Mouse (Mus musculus): Measurements from ENCODE around the gene Tsc22d3. TPM values are rescaled to one million over a fixed set of nuclear protein-coding genes. Genes with fewer than 3 reads are reported as not detected.

Tsc22d3 gene
- 128 and 132 TPM in 2 replicates for polyA plus RNA-seq (2015; fragmentation: Nextera tagmentation; extraction: Ambion mirVana)

DNA sequence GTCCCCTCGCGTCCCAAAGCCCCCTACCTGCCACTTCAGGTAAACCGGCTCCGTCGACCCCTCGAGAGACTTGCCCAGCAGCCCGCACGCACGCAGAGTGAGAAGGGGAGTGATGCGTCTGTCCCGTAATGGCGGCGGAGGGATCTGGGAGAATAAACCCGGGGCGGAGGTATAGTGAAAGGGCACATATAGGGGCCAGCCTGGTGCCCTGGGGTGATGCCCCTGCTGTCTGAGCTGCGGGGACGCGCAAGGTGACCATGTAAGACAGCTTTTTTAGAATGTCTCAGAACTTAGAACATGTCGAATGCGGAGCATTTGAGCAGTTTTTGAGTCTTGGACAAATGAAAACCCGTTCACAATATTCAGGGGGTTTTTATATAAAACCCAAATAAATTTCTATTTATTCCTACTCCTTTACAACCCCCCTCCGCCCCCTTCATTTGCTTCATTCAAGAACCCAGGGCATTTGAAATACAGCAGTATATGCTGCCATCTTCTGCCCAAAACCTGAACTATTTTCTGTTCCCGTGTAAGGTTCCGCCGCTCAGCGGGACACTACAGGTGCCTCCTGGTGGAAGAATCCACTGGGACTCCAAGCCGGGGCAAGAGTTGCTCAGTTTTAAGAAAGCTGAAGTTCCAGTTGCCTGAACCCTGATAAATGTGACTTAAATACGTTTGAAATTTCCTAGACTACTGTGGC is at the start of gene Tsc22d3:
Tsc22d3 (minus strand) TSS at position 250 of the 700 bp plus-strand sequence.
- peak within 1 kb of the TSS; percentile 76 for H3K4me2 ChIP-seq
- peak within 1 kb of the TSS; percentile 30; the same call in 1 of the 2 replicates for H3K9ac ChIP-seq (replicated peaks)
- H3K4me3 ChIP-seq (replicated peaks) = peak within 1 kb of the TSS; percentile 52
- no peaks in the 10 kb centered on the region for H3K36me3 ChIP-seq
- WGBS = 21% methylated on average over 28 of the region's 28 CpGs
- H3K27ac ChIP-seq (replicated peaks) = no peak within 1 kb of the TSS
- H3K27me3 ChIP-seq (replicated peaks) = peaks cover 50% of the 10 kb centered on the region
- ATAC-seq (ENCODE audit: low FRiP score) = 0 out of 2 replicates have a peak, but pooled peaks have one; percentile 11
- peaks cover 13% of the 10 kb centered on the region for H3K4me1 ChIP-seq
- H3K9me3 ChIP-seq (replicated peaks) = no peaks in the 10 kb centered on the region

DNA sequence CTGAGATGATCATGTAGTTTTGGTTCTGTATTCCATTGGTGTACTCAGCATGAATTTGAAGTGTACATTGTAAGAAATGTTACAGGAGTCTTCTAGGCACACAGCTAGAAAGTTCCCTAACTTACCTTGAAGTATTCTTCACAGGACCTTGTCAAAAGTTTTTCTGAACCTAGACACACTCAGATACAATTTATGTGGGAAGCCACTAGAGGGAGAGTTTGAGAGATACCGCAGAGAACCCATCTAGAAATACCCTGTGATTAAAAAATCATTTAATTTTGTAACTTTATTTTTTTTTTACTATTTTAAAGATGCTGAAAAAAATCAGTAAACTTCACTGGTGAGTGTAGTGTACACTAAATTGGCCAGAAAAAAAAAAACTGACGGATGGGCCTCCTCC is 39.1 kb upstream of the Tsc22d3 start:
- no peak overlapping the region for H3K9ac ChIP-seq (replicated peaks)
- peaks cover 11% of the 10 kb centered on the region; the same call in 1 of the 2 replicates for H3K27me3 ChIP-seq (replicated peaks)
- H3K9me3 ChIP-seq (replicated peaks) = no peaks in the 10 kb centered on the region
- no peaks in the 10 kb centered on the region for H3K4me1 ChIP-seq
- H3K4me3 ChIP-seq (replicated peaks) = no peak overlapping the region
- no peak overlapping the region for H3K4me2 ChIP-seq
- 70% methylated on average over 2 of the region's 2 CpGs for WGBS
- no peaks in the 10 kb centered on the region for H3K36me3 ChIP-seq
- no peak overlapping the region for H3K27ac ChIP-seq (replicated peaks)
- ATAC-seq (ENCODE audit: low FRiP score) = no peak

DNA sequence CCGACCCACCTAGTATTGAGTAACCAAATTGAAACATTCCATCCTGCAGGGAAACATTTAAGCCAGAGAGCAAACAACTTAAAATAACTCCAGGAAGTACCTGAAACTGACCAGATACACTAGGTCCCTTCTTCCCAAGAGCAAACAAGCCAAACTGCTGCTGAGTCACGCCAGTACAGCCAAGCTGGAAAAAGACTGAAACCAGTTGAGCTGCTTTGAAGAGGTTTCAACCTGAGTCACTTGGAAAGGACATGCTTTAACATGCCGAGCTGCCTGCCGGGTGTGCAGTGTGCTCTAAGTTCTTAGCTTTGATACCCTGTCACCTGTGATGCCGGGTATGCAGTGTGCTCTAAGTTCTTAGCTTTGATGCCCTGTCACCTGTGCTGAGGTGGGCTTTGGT is 37.6 kb upstream of the Tsc22d3 start:
- peaks cover 8% of the 10 kb centered on the region; the same call in 1 of the 2 replicates for H3K27me3 ChIP-seq (replicated peaks)
- no peak overlapping the region for H3K9ac ChIP-seq (replicated peaks)
- 86% methylated on average over 5 of the region's 5 CpGs for WGBS
- H3K27ac ChIP-seq (replicated peaks) = no peak overlapping the region
- H3K36me3 ChIP-seq = no peaks in the 10 kb centered on the region
- H3K4me1 ChIP-seq = no peaks in the 10 kb centered on the region
- H3K9me3 ChIP-seq (replicated peaks) = no peaks in the 10 kb centered on the region
- H3K4me2 ChIP-seq = no peak overlapping the region
- no peak overlapping the region for H3K4me3 ChIP-seq (replicated peaks)
- ATAC-seq (ENCODE audit: low FRiP score) = no peak

DNA sequence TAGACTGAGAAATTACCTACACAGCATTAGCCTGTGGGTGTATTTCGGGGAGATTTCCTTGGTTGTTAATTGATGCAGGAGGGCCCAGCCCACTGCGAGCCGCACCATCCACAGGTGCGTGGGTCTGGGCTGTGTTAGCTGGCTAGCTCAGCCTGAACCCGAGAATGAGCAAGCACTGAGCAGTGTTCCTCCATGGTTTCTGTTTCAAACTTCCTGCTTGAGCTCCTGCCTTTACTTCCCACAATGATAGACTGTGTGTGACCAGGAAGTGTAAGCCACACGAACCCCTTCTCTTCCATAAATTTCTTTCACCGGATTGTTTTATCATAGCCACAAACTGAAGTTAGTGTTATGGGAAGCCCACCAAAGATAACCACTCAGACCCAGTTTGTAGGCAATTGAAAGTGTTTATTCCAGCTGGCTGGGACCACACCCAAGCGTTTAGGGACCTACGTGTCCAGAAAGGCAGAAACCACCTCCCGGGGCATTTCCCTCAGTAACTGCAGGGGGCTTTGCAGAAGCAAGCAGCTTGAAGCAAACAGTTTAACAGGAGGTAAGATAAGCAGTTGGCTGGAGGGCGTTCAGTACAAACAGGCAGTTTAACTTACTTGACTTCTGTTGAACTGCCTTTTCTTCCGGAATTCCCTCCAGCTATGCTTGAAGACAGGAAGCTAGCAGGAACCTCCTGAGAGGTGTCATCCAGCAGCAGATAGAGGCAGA is 24.6 kb upstream of the Tsc22d3 start:
- no peak for ATAC-seq (ENCODE audit: low FRiP score)
- Histone ChIP-seq H3K9me3 (replicated peaks) (no peaks in the 10 kb centered on the region), H3K9ac (replicated peaks) (no peak overlapping the region), H3K36me3 (no peaks in the 10 kb centered on the region), H3K27me3 (replicated peaks) (peaks cover 8% of the 10 kb centered on the region; the same call in 1 of the 2 replicates), H3K27ac (replicated peaks) (no peak overlapping the region), H3K4me2 (no peak overlapping the region), H3K4me1 (no peaks in the 10 kb centered on the region), H3K4me3 (replicated peaks) (no peak overlapping the region)
- WGBS = 67% methylated on average over 12 of the region's 12 CpGs

DNA sequence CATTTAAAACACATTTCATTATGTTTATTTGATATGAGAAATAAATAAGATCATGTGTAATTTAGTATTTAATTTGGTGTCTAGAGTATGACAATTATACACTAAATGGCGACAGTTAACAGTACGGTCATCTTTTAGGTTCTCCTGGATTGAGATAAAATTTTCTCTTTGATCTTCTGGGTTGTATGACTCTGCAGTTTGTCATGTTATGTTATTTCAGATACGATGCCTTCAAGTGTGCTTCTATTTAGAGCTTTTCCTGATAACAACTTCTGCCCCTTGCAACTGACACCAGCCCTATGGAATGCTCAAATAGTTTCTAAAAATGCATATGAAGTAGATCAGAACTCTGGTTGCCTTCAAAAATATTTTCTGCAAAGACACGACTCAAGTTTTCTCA is 9.5 kb upstream of the Tsc22d3 start:
- Histone ChIP-seq H3K9me3 (replicated peaks) (no peaks in the 10 kb centered on the region), H3K27me3 (replicated peaks) (peaks cover 21% of the 10 kb centered on the region; the same call in 1 of the 2 replicates), H3K36me3 (no peaks in the 10 kb centered on the region), H3K9ac (replicated peaks) (no peak overlapping the region), H3K4me3 (replicated peaks) (no peak overlapping the region), H3K27ac (replicated peaks) (no peak overlapping the region), H3K4me2 (no peak overlapping the region), H3K4me1 (no peaks in the 10 kb centered on the region)
- no peak for ATAC-seq (ENCODE audit: low FRiP score)
- WGBS = 85% methylated on average over 4 of the region's 4 CpGs

DNA sequence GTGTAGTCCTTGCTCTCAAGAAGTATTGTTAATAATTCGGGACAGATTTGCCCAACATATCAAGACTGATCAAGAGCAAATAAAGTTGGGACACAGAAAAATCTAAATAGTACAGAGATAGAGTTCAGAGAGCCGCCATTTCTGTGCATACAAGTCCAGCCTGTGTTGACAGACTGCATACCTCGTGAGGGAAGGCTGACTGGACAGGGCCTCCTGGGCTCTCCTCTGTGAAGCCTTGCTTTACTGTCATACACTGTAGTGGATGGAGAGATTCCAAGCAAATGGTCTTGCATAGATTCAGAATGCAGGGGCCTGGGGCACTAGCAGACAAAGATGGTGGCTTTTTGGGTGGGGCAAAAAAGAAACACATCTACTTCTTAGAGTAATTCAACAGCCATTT is 1.4 kb upstream of the Tsc22d3 start:
- no peaks in the 10 kb centered on the region for H3K9me3 ChIP-seq (replicated peaks)
- H3K4me1 ChIP-seq = peaks cover 13% of the 10 kb centered on the region
- H3K9ac ChIP-seq (replicated peaks) = no peak overlapping the region
- 67% methylated on average over 3 of the region's 3 CpGs for WGBS
- peaks cover 46% of the 10 kb centered on the region for H3K27me3 ChIP-seq (replicated peaks)
- H3K4me2 ChIP-seq = no peak overlapping the region
- H3K27ac ChIP-seq (replicated peaks) = no peak overlapping the region
- no peak for ATAC-seq (ENCODE audit: low FRiP score)
- no peak overlapping the region for H3K4me3 ChIP-seq (replicated peaks)
- no peaks in the 10 kb centered on the region for H3K36me3 ChIP-seq

DNA sequence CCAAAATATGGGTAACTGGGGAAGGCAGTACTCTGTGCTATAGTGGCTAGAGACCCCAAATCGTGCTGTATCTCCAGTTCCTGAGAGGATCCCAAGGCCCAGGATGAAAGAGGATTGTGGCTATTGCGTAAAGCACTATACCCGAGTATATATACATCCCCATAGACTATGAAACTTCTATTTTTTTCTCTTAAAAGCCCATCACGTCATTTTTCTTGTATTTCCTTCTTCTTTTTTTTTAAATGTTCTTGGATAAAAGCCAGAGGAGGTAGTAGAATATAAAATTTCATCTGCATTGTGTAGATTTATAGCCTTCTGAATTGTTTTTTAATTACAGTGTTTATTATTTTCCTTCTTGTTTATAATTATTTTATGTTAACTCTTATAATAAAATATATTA is 852 bp upstream of the Tsc22d3 start:
- H3K4me3 ChIP-seq (replicated peaks) = no peak overlapping the region
- H3K4me2 ChIP-seq = no peak overlapping the region
- ATAC-seq (ENCODE audit: low FRiP score) = no peak
- 52% methylated on average over 4 of the region's 4 CpGs for WGBS
- H3K27me3 ChIP-seq (replicated peaks) = peaks cover 48% of the 10 kb centered on the region
- H3K9me3 ChIP-seq (replicated peaks) = no peaks in the 10 kb centered on the region
- H3K9ac ChIP-seq (replicated peaks) = no peak overlapping the region
- H3K4me1 ChIP-seq = peaks cover 13% of the 10 kb centered on the region
- no peaks in the 10 kb centered on the region for H3K36me3 ChIP-seq
- no peak overlapping the region for H3K27ac ChIP-seq (replicated peaks)

DNA sequence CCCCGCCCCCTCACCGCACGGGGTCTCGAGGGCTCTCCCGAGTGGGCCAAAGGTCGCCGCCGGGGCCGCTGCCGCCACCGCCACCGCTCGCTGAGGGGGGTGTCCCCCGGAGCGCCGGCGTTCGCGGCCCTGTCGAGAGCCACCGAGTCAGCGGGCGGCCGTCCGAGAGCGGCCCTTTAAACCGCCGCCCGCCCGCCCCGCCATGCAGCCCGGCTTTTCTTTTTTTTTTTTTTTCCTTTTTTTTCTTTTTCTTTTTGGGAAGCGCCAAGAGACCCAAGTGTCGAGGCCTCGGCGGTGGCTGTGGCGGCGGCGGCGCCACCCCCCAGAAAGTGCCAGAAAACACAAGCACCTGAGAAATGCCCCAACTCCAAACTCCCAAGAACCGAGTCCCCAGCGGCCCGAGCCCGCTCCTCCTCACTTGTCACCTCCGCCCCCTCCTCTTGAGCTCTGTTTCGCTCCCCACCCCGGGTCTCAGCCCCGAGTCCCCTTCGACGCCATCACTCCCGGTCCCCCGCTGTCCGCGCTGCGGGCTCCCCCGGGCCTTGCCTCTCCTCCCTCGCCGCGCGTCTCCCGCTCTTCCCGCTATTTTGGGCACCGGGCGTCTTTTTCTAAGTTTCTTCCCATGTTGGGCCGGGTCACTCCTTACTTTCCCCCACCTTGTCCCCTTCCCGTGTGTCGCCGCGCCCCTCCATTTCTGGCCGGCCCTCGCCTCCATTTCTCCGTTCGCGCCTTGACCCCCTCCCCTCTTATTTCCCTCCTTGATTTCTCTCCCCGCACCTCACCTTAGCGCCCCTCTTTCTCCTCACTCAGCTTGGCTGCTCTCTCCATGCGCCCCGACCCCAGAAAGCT is 674 bp downstream of the Tsc22d3 start:
- peak overlapping the region; percentile 30; the same call in 1 of the 2 replicates for H3K9ac ChIP-seq (replicated peaks)
- H3K9me3 ChIP-seq (replicated peaks) = no peaks in the 10 kb centered on the region
- peak overlapping the region; percentile 76 for H3K4me2 ChIP-seq
- no peaks in the 10 kb centered on the region for H3K36me3 ChIP-seq
- peaks cover 50% of the 10 kb centered on the region for H3K27me3 ChIP-seq (replicated peaks)
- 21% methylated on average over 62 of the region's 78 CpGs for WGBS
- H3K27ac ChIP-seq (replicated peaks) = no peak overlapping the region
- H3K4me1 ChIP-seq = peaks cover 13% of the 10 kb centered on the region
- peak overlapping the region; percentile 52 for H3K4me3 ChIP-seq (replicated peaks)
- ATAC-seq (ENCODE audit: low FRiP score) = no peak

DNA sequence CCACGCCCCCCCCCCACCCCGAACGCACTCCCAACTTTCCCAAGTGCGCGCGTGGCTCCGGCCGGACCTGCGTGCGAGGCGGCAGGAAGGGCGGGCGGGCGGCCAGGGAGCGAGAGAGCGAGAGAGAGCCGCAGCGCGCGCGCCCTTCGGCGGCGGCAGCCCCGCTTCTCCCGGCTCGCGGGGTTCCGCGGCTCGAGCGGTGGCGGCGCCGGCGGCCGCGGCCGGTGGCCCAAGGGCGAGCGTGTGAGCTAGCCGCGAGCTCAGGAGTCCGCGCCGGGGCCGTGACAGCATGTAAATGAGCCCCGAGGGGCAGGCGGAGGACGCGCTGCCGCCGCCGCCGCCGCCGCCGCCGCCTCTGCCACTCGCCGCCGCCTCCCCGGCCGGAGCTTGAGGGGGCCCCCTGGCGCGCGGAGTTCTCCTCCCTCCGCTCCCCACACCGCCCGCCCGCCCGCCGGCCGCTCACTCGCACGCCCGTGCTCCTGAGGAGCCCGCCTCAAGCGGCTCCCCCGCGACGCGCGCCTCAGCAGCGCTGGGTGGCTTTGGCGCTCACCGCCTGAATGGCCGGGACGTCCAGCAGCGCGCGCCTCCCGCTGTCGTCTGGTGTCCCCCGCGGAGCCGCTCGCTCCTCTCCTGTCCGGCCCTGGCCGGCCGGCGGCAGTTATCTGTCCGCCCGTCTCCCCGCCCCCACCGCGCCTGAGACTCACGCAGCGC is 1.5 kb downstream of the Tsc22d3 start:
- ATAC-seq (ENCODE audit: low FRiP score) = peak; percentile 69; the same call in 1 of the 2 replicates
- H3K4me1 ChIP-seq = peaks cover 13% of the 10 kb centered on the region
- 11% methylated on average over 25 of the region's 109 CpGs for WGBS
- peaks cover 50% of the 10 kb centered on the region for H3K27me3 ChIP-seq (replicated peaks)
- no peaks in the 10 kb centered on the region for H3K9me3 ChIP-seq (replicated peaks)
- peak overlapping the region; percentile 76 for H3K4me2 ChIP-seq
- no peaks in the 10 kb centered on the region for H3K36me3 ChIP-seq
- peak overlapping the region; percentile 30 for H3K9ac ChIP-seq (replicated peaks)
- no peak overlapping the region for H3K27ac ChIP-seq (replicated peaks)
- peak overlapping the region; percentile 52 for H3K4me3 ChIP-seq (replicated peaks)

DNA sequence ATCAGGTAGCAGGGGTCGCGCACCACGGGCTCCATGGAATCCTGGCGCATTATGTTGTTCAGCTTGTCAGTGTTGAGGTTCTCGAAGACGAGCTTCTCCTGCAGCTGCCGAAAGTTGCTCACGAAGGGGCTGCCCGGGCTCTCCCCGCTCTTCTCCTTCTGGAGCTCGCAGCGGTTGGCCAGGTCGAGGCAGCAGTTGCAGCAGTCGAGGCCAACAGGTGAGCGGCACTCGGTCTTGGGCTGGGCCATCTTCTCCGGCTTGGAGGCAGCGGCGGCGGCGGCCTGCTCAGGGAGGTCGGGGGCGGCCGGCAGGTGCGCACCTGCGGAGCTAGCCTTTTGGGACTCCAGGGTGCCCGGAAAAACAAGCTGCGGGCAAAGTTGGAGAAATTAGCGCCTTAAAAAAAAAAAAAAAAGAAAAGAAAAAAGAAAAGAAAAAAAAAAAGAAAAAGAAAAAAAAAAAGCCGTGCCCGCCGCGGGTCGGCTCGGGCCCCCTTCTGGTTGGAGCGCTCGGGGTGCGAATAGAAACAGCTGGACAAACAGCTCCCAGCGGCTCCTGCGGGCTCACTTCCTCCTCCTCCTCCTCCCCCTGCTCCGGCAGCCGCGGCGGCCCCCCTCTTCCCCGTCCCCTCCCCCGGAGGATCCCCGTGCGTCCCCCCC is 2.1 kb downstream of the Tsc22d3 start:
- Histone ChIP-seq H3K9me3 (replicated peaks) (no peaks in the 10 kb centered on the region), H3K27ac (replicated peaks) (no peak overlapping the region), H3K4me1 (peaks cover 13% of the 10 kb centered on the region), H3K9ac (replicated peaks) (no peak overlapping the region), H3K36me3 (no peaks in the 10 kb centered on the region), H3K27me3 (replicated peaks) (peaks cover 50% of the 10 kb centered on the region), H3K4me3 (replicated peaks) (peak overlapping the region; percentile 52), H3K4me2 (peak overlapping the region; percentile 76)
- no peak for ATAC-seq (ENCODE audit: low FRiP score)
- 20% methylated on average over 29 of the region's 48 CpGs for WGBS

All from neural tube, embryonic 15.5 days (tissue).